In the genomic region with DNA sequence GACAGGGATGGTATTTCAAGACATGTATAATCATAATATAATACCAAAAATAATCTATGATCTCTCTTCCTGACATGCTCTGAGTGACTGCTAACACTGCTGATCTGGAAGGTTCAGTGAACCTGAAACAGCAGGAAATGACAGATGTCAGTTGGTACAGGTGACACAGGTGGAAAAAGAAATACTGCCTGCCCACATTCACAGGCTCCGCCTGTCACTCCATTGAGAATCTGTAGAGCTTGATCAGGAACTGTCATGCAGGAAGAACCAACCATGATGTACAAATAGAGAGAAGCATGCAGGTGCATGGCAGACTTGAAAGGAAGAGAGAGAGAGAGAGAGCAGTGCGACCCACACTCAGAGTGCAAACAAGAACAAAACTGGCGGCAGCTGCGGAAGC, we compare ENCODE assay signal across 20 mouse cellular contexts.
DNase-seq lines count a peak whose midpoint lies in the region; ATAC-seq lines count a peak whose summit lies in the region.
"Had no signal": no experiment of that assay in that cellular context is flagged by ENCODE, and none has a peak within 500 bp of the region (broad histone marks: within the 10 kb centered on the region; RNA-seq: fewer than 3 reads in every experiment).

No protein-coding gene starts in this region.

- peak; percentile 94 for ATAC-seq in CD4-positive, CD25-positive, alpha-beta regulatory T cell, adult 4 months
- ATAC-seq in megakaryocyte, adult 5-6 weeks (ENCODE audit: poor library complexity, severe bottlenecking): 0 out of 2 replicates have a peak, but pooled peaks have one; percentile 16
- ATAC-seq: intestine, embryonic 16.5 days had no signal

- no peak overlapping the region for H3K27ac ChIP-seq in embryonic facial prominence, embryonic 10.5 days (replicated peaks)
- H3K27ac ChIP-seq: embryonic facial prominence, embryonic 12.5 days; hindbrain, embryonic 12.5 days; stomach, embryonic 15.5 days had no signal

- peak; percentile 56 for DNase-seq in heart, adult 11 months
- no peak for DNase-seq in heart, postnatal 36 days
- DNase-seq in thymus, postnatal 14 days: peak; percentile 80
- DNase-seq in kidney, adult 8-10 months: no peak
- DNase-seq in embryonic facial prominence, embryonic 10.5 days (ENCODE audit: low spot score): no peak
- DNase-seq in cerebellum, adult 18-20 months: no peak
- DNase-seq: adrenal gland, postnatal 25 days; cerebellum, postnatal 25 days; gastrocnemius, postnatal 10 days; kidney, postnatal 10 days; layer of hippocampus, adult 9-11 months; lung, postnatal 4 days; midbrain, embryonic 14.5 days had no signal

- no peaks in the 10 kb centered on the region for H3K36me3 ChIP-seq in embryonic facial prominence, embryonic 10.5 days (replicated peaks)
- H3K36me3 ChIP-seq: embryonic facial prominence, embryonic 12.5 days; G1E; hindbrain, embryonic 12.5 days; stomach, embryonic 15.5 days had no signal

- no peaks in the 10 kb centered on the region for H3K27me3 ChIP-seq in embryonic facial prominence, embryonic 10.5 days (replicated peaks; ENCODE audit: low read depth, poor library complexity, severe bottlenecking)
- H3K27me3 ChIP-seq: embryonic facial prominence, embryonic 12.5 days; hindbrain, embryonic 12.5 days; stomach, embryonic 15.5 days had no signal

- H3K4me1 ChIP-seq in embryonic facial prominence, embryonic 10.5 days: peaks cover 7% of the 10 kb centered on the region; the same call in 1 of the 2 replicates
- H3K4me1 ChIP-seq: hindbrain, embryonic 12.5 days; stomach, embryonic 15.5 days had no signal

- H3K9me3 ChIP-seq in embryonic facial prominence, embryonic 10.5 days: no peaks in the 10 kb centered on the region
- H3K9me3 ChIP-seq: embryonic facial prominence, embryonic 12.5 days; G1E; hindbrain, embryonic 12.5 days; stomach, embryonic 15.5 days had no signal

- intact Hi-C loops in heart, postnatal 36 days (cut with DNase I): no loop called here

- 85% methylated on average over 4 of the region's 4 CpGs for WGBS in embryonic facial prominence, embryonic 10.5 days

- no peak overlapping the region for H3K4me3 ChIP-seq in embryonic facial prominence, embryonic 10.5 days
- H3K4me3 ChIP-seq: embryonic facial prominence, embryonic 12.5 days; hindbrain, embryonic 12.5 days; stomach, embryonic 15.5 days had no signal

Comparison
In these comparisons a context has a peak if more than half of its experiments do, and no peak if none do; other contexts are left out.
1. DNase-seq: peak in heart, adult 11 months (single experiment) and thymus, postnatal 14 days (single experiment); none in heart, postnatal 36 days (0 of 2), kidney, adult 8-10 months (0 of 2), embryonic facial prominence, embryonic 10.5 days (single experiment) and cerebellum, adult 18-20 months (0 of 2).